Comparison of ENCODE assay signal across 28 mouse cellular contexts in genomic region chr10:126189001-126189400, GRCm38 (mm10).
A peak's percentile ranks its signal among the peaks of the same experiment; 100 is the strongest.
DNase-seq lines count a peak whose midpoint lies in the region; ATAC-seq and TF ChIP-seq lines count a peak whose summit lies in the region.
"Had no signal": no experiment of that assay in that cellular context is flagged by ENCODE, and none has a peak within 500 bp of the region (broad histone marks: within the 10 kb centered on the region; RNA-seq: fewer than 3 reads in every experiment).

No protein-coding gene starts in this region.

- intact Hi-C loops in left cerebral cortex, postnatal 14 days (cut with DNase I): no loop called here

- ATAC-seq in hindbrain, postnatal 0 days: no peak
- no peak for ATAC-seq in hindbrain, embryonic 11.5 days (ENCODE audit: low FRiP score)
- ATAC-seq in neural tube, embryonic 13.5 days (ENCODE audit: low read depth): peak; percentile 84
- ATAC-seq: forebrain, embryonic 16.5 days; intestine, embryonic 16.5 days had no signal

- H3K4me3 ChIP-seq in hindbrain, postnatal 0 days (ENCODE audit: low read length): no peak overlapping the region
- no peak overlapping the region for H3K4me3 ChIP-seq in hindbrain, embryonic 11.5 days (ENCODE audit: low read depth, low read length)
- H3K4me3 ChIP-seq in limb, embryonic 10.5 days: no peak overlapping the region
- no peak overlapping the region for H3K4me3 ChIP-seq in neural tube, embryonic 13.5 days
- H3K4me3 ChIP-seq: embryonic facial prominence, embryonic 13.5 days; heart, embryonic 13.5 days; hindbrain, embryonic 15.5 days; liver, embryonic 15.5 days; lung, embryonic 15.5 days; megakaryocyte, embryonic 14.5 days had no signal

- no peak overlapping the region for H3K9ac ChIP-seq in hindbrain, postnatal 0 days (replicated peaks; ENCODE audit: low read length)
- H3K9ac ChIP-seq in hindbrain, embryonic 11.5 days (ENCODE audit: low read depth, low read length): no peak overlapping the region
- no peak overlapping the region for H3K9ac ChIP-seq in neural tube, embryonic 13.5 days
- H3K9ac ChIP-seq: embryonic facial prominence, embryonic 13.5 days; heart, embryonic 13.5 days; hindbrain, embryonic 15.5 days; liver, embryonic 15.5 days; lung, embryonic 15.5 days had no signal

- 68% methylated on average over 10 of the region's 10 CpGs for WGBS in hindbrain, postnatal 0 days
- whole genome bisulfite sequencing in hindbrain, embryonic 11.5 days: 81% methylated on average over 10 of the region's 10 CpGs
- 57% methylated on average over 10 of the region's 10 CpGs for WGBS in limb, embryonic 10.5 days
- 57% methylated on average over 10 of the region's 10 CpGs for WGBS in neural tube, embryonic 13.5 days

- H3K27ac ChIP-seq in hindbrain, postnatal 0 days: no peak overlapping the region
- H3K27ac ChIP-seq in hindbrain, embryonic 11.5 days (ENCODE audit: low read depth, low read length): no peak overlapping the region
- H3K27ac ChIP-seq in limb, embryonic 10.5 days: no peak overlapping the region
- H3K27ac ChIP-seq in neural tube, embryonic 13.5 days (replicated peaks): no peak overlapping the region
- H3K27ac ChIP-seq: embryonic facial prominence, embryonic 13.5 days; heart, embryonic 13.5 days; hindbrain, embryonic 15.5 days; liver, embryonic 15.5 days; lung, embryonic 15.5 days had no signal

- TF ChIP-seq CTCF in hindbrain, postnatal 0 days (IDR thresholded peaks at IDR 0.05; ENCODE audit: low read depth): no peak

- no peaks in the 10 kb centered on the region for H3K36me3 ChIP-seq in hindbrain, postnatal 0 days (ENCODE audit: insufficient read depth, low read length)
- H3K36me3 ChIP-seq in hindbrain, embryonic 11.5 days (ENCODE audit: control insufficient read depth, insufficient read depth, low read length): no peaks in the 10 kb centered on the region
- H3K36me3 ChIP-seq in limb, embryonic 10.5 days: no peaks in the 10 kb centered on the region
- no peaks in the 10 kb centered on the region for H3K36me3 ChIP-seq in neural tube, embryonic 13.5 days
- H3K36me3 ChIP-seq: embryonic facial prominence, embryonic 13.5 days; heart, embryonic 13.5 days; hindbrain, embryonic 15.5 days; liver, embryonic 15.5 days; lung, embryonic 15.5 days had no signal

- no peak overlapping the region for H3K4me2 ChIP-seq in hindbrain, postnatal 0 days (ENCODE audit: low read depth, low read length)
- no peak overlapping the region for H3K4me2 ChIP-seq in hindbrain, embryonic 11.5 days (replicated peaks; ENCODE audit: low read depth, low read length)
- no peak overlapping the region for H3K4me2 ChIP-seq in neural tube, embryonic 13.5 days
- H3K4me2 ChIP-seq: embryonic facial prominence, embryonic 13.5 days; heart, embryonic 13.5 days; hindbrain, embryonic 15.5 days; liver, embryonic 15.5 days; lung, embryonic 15.5 days had no signal

- no peaks in the 10 kb centered on the region for H3K4me1 ChIP-seq in hindbrain, postnatal 0 days (ENCODE audit: insufficient read depth, low read length)
- H3K4me1 ChIP-seq in hindbrain, embryonic 11.5 days (replicated peaks; ENCODE audit: control insufficient read depth, insufficient read depth, low read length): no peaks in the 10 kb centered on the region
- peaks cover 5% of the 10 kb centered on the region for H3K4me1 ChIP-seq in limb, embryonic 10.5 days
- H3K4me1 ChIP-seq in neural tube, embryonic 13.5 days (replicated peaks): no peaks in the 10 kb centered on the region
- H3K4me1 ChIP-seq: embryonic facial prominence, embryonic 13.5 days; heart, embryonic 13.5 days; hindbrain, embryonic 15.5 days; liver, embryonic 15.5 days; lung, embryonic 15.5 days; megakaryocyte, embryonic 14.5 days had no signal

- DNase-seq in embryo, embryonic 10.5 days (ENCODE audit: low spot score): peak; percentile 8
- DNase-seq in embryo, embryonic 10 days (ENCODE audit: low spot score): no peak
- peak; percentile 31 for DNase-seq in hindbrain, postnatal 0 days (ENCODE audit: low spot score)
- DNase-seq in hindbrain, embryonic 11.5 days (ENCODE audit: low spot score): no peak
- DNase-seq in limb, embryonic 10.5 days (ENCODE audit: low spot score): peak; percentile 61
- DNase-seq in left cerebral cortex, postnatal 14 days (ENCODE audit: low spot score in 2 of 2): no peak
- no peak for DNase-seq in spleen, postnatal 14 days (ENCODE audit: low spot score in 2 of 2)
- DNase-seq: adrenal gland, postnatal 10 days; cerebellum, adult 8-10 months; gastrocnemius, postnatal 25 days; heart, adult 18-20 months; heart, postnatal 14 days; kidney, adult 9 months; kidney, postnatal 14 days; liver; lung, postnatal 36 days; right cerebral cortex, adult 18-20 months; right cerebral cortex, postnatal 4 days; thymus, adult 2 months had no signal

- H3K9me3 ChIP-seq in hindbrain, postnatal 0 days (ENCODE audit: low read length): no peaks in the 10 kb centered on the region
- H3K9me3 ChIP-seq in hindbrain, embryonic 11.5 days (ENCODE audit: control insufficient read depth, low read length): no peaks in the 10 kb centered on the region
- no peaks in the 10 kb centered on the region for H3K9me3 ChIP-seq in limb, embryonic 10.5 days (replicated peaks)
- 0 out of 2 replicates have a peak, but pooled peaks cover 6% of the 10 kb centered on the region for H3K9me3 ChIP-seq in neural tube, embryonic 13.5 days
- H3K9me3 ChIP-seq: hindbrain, embryonic 15.5 days; lung, embryonic 15.5 days had no signal

- H3K27me3 ChIP-seq in hindbrain, postnatal 0 days (ENCODE audit: insufficient read depth, low read length): no peaks in the 10 kb centered on the region
- H3K27me3 ChIP-seq in hindbrain, embryonic 11.5 days (ENCODE audit: control insufficient read depth, insufficient read depth, low read length): no peaks in the 10 kb centered on the region
- no peaks in the 10 kb centered on the region for H3K27me3 ChIP-seq in limb, embryonic 10.5 days (ENCODE audit: low read depth, poor library complexity, severe bottlenecking)
- no peaks in the 10 kb centered on the region for H3K27me3 ChIP-seq in neural tube, embryonic 13.5 days
- H3K27me3 ChIP-seq: embryonic facial prominence, embryonic 13.5 days; heart, embryonic 13.5 days; hindbrain, embryonic 15.5 days; liver, embryonic 15.5 days; lung, embryonic 15.5 days; megakaryocyte, embryonic 14.5 days had no signal

Comparison
In these comparisons a context has a peak if more than half of its experiments do, and no peak if none do; other contexts are left out.
1. DNase-seq: peak in embryo, embryonic 10.5 days (single experiment), hindbrain, postnatal 0 days (single experiment) and limb, embryonic 10.5 days (single experiment); none in embryo, embryonic 10 days (single experiment), hindbrain, embryonic 11.5 days (single experiment), left cerebral cortex, postnatal 14 days (0 of 2) and spleen, postnatal 14 days (0 of 2).